In genomic region chrX:38635638-38635931, GRCm38 (mm10) we compare ENCODE assay signal across 8 mouse cellular contexts. TPM values are rescaled to one million over a fixed set of nuclear protein-coding genes. Genes with fewer than 3 reads are reported as not detected.
DNase-seq lines count a peak whose midpoint lies in the region; ATAC-seq and TF ChIP-seq lines count a peak whose summit lies in the region.

No protein-coding gene starts in this region.

- H3K36me3 ChIP-seq in heart, embryonic 16.5 days (ENCODE audit: control insufficient read depth, insufficient read depth): no peaks in the 10 kb centered on the region
- H3K36me3 ChIP-seq in hindbrain, embryonic 14.5 days (replicated peaks; ENCODE audit: control insufficient read depth, insufficient read depth): no peaks in the 10 kb centered on the region
- H3K36me3 ChIP-seq in midbrain, embryonic 13.5 days: no peaks in the 10 kb centered on the region

- H3K4me3 ChIP-seq in heart, embryonic 16.5 days (ENCODE audit: low read length): peak overlapping the region; percentile 44
- peak overlapping the region; percentile 71 for H3K4me3 ChIP-seq in bone marrow macrophage, adult 2 months (ENCODE audit: insufficient read depth, low read length)
- H3K4me3 ChIP-seq in hindbrain, embryonic 14.5 days (replicated peaks; ENCODE audit: low read length): peak overlapping the region; percentile 50
- H3K4me3 ChIP-seq in midbrain, embryonic 13.5 days (replicated peaks): peak overlapping the region; percentile 52

- peaks cover 5% of the 10 kb centered on the region; the same call in 1 of the 2 replicates for H3K4me1 ChIP-seq in heart, embryonic 16.5 days (ENCODE audit: control insufficient read depth, insufficient read depth, low read length)
- peaks cover 3% of the 10 kb centered on the region for H3K4me1 ChIP-seq in bone marrow macrophage, adult 2 months (ENCODE audit: control insufficient read depth, insufficient read depth, low read length)
- peaks cover 5% of the 10 kb centered on the region; the same call in 1 of the 2 replicates for H3K4me1 ChIP-seq in hindbrain, embryonic 14.5 days (replicated peaks; ENCODE audit: control insufficient read depth, insufficient read depth, low read length)
- peaks cover 6% of the 10 kb centered on the region for H3K4me1 ChIP-seq in midbrain, embryonic 13.5 days (replicated peaks)

- no peak for TF ChIP-seq CTCF in bone marrow macrophage, adult 2 months (IDR thresholded peaks at IDR 0.05; ENCODE audit: low read depth, low read length)

- no peaks in the 10 kb centered on the region for H3K27me3 ChIP-seq in heart, embryonic 16.5 days (ENCODE audit: control insufficient read depth, insufficient read depth, low read length)
- H3K27me3 ChIP-seq in hindbrain, embryonic 14.5 days (ENCODE audit: control insufficient read depth, insufficient read depth, low read length): no peaks in the 10 kb centered on the region
- H3K27me3 ChIP-seq in midbrain, embryonic 13.5 days: no peaks in the 10 kb centered on the region

- no peak for ATAC-seq in heart, embryonic 16.5 days (replicated peaks; ENCODE audit: extremely low read depth, insufficient read depth, low FRiP score)
- ATAC-seq in hindbrain, embryonic 14.5 days (ENCODE audit: low FRiP score): no peak
- ATAC-seq in midbrain, embryonic 13.5 days: no peak; the same call in 1 of the 2 replicates

- no peak for DNase-seq in heart, postnatal 10 days
- DNase-seq in hindbrain, embryonic 14.5 days (ENCODE audit: low spot score): no peak
- no peak for DNase-seq in cerebellum, adult 11-12 months
- DNase-seq in adrenal gland, adult 18-20 months (ENCODE audit: low spot score in 2 of 2): no peak
- DNase-seq in kidney, adult 9 months: no peak

- H3K9me3 ChIP-seq in heart, embryonic 16.5 days (replicated peaks; ENCODE audit: control insufficient read depth, low read length): no peaks in the 10 kb centered on the region
- H3K9me3 ChIP-seq in hindbrain, embryonic 14.5 days (ENCODE audit: control insufficient read depth, low read length): no peaks in the 10 kb centered on the region
- H3K9me3 ChIP-seq in midbrain, embryonic 13.5 days: no peaks in the 10 kb centered on the region

- no peak for TF ChIP-seq POLR2A in bone marrow macrophage, adult 2 months (IDR thresholded peaks at IDR 0.05; ENCODE audit: borderline replicate concordance, low read depth, low read length)

- H3K9ac ChIP-seq in heart, embryonic 16.5 days (ENCODE audit: low read length): no peak overlapping the region; the same call in 1 of the 2 replicates
- peak overlapping the region; percentile 32 for H3K9ac ChIP-seq in hindbrain, embryonic 14.5 days
- H3K9ac ChIP-seq in midbrain, embryonic 13.5 days (replicated peaks): no peak overlapping the region

- peak overlapping the region; percentile 64 for H3K4me2 ChIP-seq in heart, embryonic 16.5 days (ENCODE audit: low read depth, low read length)
- peak overlapping the region; percentile 47 for H3K4me2 ChIP-seq in hindbrain, embryonic 14.5 days (replicated peaks)
- H3K4me2 ChIP-seq in midbrain, embryonic 13.5 days (replicated peaks): peak overlapping the region; percentile 48

- intact Hi-C loops in heart, postnatal 10 days (cut with DNase I): no loop called here

- H3K27ac ChIP-seq in heart, embryonic 16.5 days (ENCODE audit: low read length): peak overlapping the region; percentile 17; the same call in 1 of the 2 replicates
- no peak overlapping the region for H3K27ac ChIP-seq in bone marrow macrophage, adult 2 months (ENCODE audit: insufficient read depth, low read depth, low read length)
- peak overlapping the region; percentile 40 for H3K27ac ChIP-seq in hindbrain, embryonic 14.5 days
- H3K27ac ChIP-seq in midbrain, embryonic 13.5 days: peak overlapping the region; percentile 26; the same call in 1 of the 2 replicates

RNA-seq across cellular contexts. Expression of gene C1galt1c1, which starts 0.7 kb away (rescaled TPM):
- 23.9 and 29.0 TPM in 2 replicates for polyA plus RNA-seq in heart, embryonic 16.5 days (2015; fragmentation: Nextera tagmentation; extraction: Ambion mirVana)
- 10 to 100 TPM; 10.5 to 11.4 TPM for total RNA-seq in heart, postnatal 10 days (2021)
- 27.8 and 28.0 TPM in 2 replicates for polyA plus RNA-seq in bone marrow macrophage, adult 2 months (2012; ENCODE audit: insufficient read depth, insufficient read length, missing spikeins)
- 31.6 and 35.3 TPM in 2 replicates for polyA plus RNA-seq in hindbrain, embryonic 14.5 days (2014; fragmentation: Nextera tagmentation; extraction: Ambion mirVana)
- 26.8 and 27.8 TPM in 2 replicates for polyA plus RNA-seq in midbrain, embryonic 13.5 days (2015; fragmentation: Nextera tagmentation; extraction: Ambion mirVana)
- total RNA-seq in adrenal gland, adult 18-20 months (2021): 10 to 100 TPM; 24.8 to 28.0 TPM

RNA-seq across cellular contexts. Expression of gene Mcts1, which starts 35.2 kb away (rescaled TPM):
- polyA plus RNA-seq in heart, embryonic 16.5 days (2015; fragmentation: Nextera tagmentation; extraction: Ambion mirVana): 54.3 and 65.6 TPM in 2 replicates
- total RNA-seq in heart, postnatal 10 days (2021): 10 to 100 TPM; 41.6 to 42.8 TPM
- polyA plus RNA-seq in bone marrow macrophage, adult 2 months (2012; ENCODE audit: insufficient read depth, insufficient read length, missing spikeins): 119 and 149 TPM in 2 replicates
- 181 and 204 TPM in 2 replicates for polyA plus RNA-seq in hindbrain, embryonic 14.5 days (2014; fragmentation: Nextera tagmentation; extraction: Ambion mirVana)
- polyA plus RNA-seq in midbrain, embryonic 13.5 days (2015; fragmentation: Nextera tagmentation; extraction: Ambion mirVana): 162 and 168 TPM in 2 replicates
- 10 to 100 TPM; 74.0 to 83.0 TPM for total RNA-seq in adrenal gland, adult 18-20 months (2021)

RNA-seq across cellular contexts. Expression of gene Cul4b, which starts 59.6 kb away (rescaled TPM):
- 12.2 and 14.0 TPM in 2 replicates for polyA plus RNA-seq in heart, embryonic 16.5 days (2015; fragmentation: Nextera tagmentation; extraction: Ambion mirVana)
- 10 to 100 TPM; 17.3 to 19.3 TPM for total RNA-seq in heart, postnatal 10 days (2021)
- 23.6 and 23.9 TPM in 2 replicates for polyA plus RNA-seq in bone marrow macrophage, adult 2 months (2012; ENCODE audit: insufficient read depth, insufficient read length, missing spikeins)
- 25.1 and 25.4 TPM in 2 replicates for polyA plus RNA-seq in hindbrain, embryonic 14.5 days (2014; fragmentation: Nextera tagmentation; extraction: Ambion mirVana)
- 19.1 and 20.0 TPM in 2 replicates for polyA plus RNA-seq in midbrain, embryonic 13.5 days (2015; fragmentation: Nextera tagmentation; extraction: Ambion mirVana)
- 10 to 100 TPM; 31.6 to 33.8 TPM for total RNA-seq in adrenal gland, adult 18-20 months (2021)
